Mouse (Mus musculus): ENCODE data around the gene Dera. TPM values are rescaled to one million over a fixed set of nuclear protein-coding genes. Genes with fewer than 3 reads are reported as not detected.

The Dera gene
- total RNA-seq, 2 experiments from 2014 or later = 14.4 to 16.2 TPM

DNA sequence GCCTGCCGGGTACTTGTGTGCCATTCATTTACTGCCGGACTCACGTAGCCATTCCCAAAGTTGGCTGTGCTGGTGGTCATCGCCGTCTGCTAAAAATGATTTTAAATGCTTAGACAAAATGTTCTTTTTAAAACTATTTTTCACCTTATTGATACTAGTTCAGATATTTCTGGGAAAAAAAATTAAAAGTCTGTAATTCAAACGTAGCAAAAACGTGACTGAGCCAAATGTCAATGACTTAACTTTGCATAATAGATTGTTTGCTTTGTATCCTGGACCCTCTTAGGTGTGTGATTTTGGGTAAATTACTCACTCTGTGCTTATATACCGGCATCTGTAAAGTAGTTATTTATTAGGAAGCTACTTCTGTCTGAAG is 499 bp downstream of the Dera start:
- no peak for DNase-seq
- intact Hi-C loops (cut with DNase I) = loop anchor here (5.0 kb wide), 1 partner anchor 297 kb away; no protein-coding TSS in a partner anchor

DNA sequence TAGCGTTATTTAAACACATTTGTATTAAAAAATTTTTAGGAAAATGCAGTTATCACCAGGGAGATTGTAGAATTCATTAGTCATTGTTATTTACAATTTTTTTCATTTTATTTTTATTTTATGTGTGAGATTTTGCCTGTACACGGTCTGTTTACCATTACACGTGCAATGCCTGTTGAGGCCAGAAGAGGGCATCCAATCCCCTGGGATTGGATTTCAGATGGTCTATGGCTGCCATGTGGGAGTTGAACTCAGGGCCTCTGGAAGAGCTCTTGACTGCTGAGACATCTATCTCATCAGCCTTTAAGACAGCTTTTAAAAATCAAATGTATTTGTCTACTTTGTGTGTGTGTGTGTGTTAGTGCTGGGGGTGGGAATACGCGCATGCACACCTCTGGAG is 2.0 kb downstream of the Dera start:
- DNase-seq = peak in 1 of 2 experiments; percentile 42
- intact Hi-C loops (cut with DNase I) = loop anchor here (1.0 to 5.0 kb wide), 2 partner anchors 296 to 398 kb away; no protein-coding TSS in a partner anchor

DNA sequence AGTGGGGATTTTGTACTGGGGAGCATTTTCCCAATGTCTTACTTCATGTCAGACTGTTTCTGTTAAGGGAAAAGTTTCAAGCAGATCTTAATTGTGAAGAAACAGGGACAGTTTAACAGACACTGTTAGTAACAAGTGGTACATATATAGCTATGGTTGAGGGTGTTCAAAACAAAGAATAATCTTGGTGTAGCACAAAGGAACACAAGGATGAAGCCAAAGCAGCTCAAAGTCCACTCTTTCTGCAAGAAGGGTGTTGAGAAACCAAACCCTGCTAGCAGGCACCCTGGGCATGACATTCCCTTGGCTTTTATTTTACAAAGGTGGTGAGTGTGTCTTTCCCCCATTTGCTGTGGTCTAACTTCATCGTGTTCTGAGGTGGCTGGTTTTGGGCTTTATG is 3.5 kb downstream of the Dera start:
- intact Hi-C loops (cut with DNase I) = loop anchor here (5.0 kb wide), 1 partner anchor 294 kb away; no protein-coding TSS in a partner anchor
- DNase-seq = no peak

DNA sequence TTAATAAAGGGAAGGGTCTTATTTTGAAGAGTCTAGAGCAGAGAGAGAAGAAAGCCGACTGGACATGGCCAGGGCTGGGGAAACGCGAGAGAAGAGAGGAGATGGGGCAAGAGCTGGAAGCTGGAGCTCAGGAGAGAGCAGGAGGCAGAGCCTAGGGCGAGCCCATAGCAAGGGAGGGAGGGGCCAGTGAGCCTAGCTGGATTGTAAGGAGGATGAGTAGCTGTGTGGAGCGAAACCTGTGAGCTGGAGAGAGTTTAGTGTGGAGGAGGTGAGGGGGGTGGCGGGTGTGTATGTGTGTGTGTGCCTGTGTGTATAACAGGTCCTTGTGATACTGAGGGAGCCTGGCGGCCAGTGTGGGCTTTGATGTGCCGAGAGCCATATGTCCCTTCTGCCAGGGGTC is 5.3 kb downstream of the Dera start:
- intact Hi-C loops (cut with DNase I) = loop anchor here (5.0 kb wide), 1 partner anchor 293 kb away; no protein-coding TSS in a partner anchor
- DNase-seq = no peak

DNA sequence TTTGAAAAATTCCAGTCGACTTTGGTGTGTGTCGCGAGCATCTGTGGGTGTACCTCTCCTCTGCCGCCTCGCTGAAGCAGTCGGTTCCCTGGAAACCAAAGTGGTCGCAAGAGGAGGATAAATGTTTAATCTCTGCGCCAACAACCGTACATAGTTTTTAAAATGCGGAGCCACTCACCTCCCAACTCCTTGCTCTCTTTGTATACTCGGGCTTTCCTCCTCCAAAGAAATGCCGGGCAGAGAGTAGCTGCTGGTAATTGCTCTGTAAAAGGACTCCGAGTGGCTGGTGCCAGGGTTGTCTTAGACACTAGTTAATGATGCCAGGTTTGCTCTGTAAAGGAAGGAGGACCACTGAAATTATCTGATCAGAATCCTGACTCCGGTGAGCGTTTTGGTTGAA is 6.6 kb downstream of the Dera start:
- DNase-seq = no peak
- intact Hi-C loops (cut with DNase I) = no loop called here

DNA sequence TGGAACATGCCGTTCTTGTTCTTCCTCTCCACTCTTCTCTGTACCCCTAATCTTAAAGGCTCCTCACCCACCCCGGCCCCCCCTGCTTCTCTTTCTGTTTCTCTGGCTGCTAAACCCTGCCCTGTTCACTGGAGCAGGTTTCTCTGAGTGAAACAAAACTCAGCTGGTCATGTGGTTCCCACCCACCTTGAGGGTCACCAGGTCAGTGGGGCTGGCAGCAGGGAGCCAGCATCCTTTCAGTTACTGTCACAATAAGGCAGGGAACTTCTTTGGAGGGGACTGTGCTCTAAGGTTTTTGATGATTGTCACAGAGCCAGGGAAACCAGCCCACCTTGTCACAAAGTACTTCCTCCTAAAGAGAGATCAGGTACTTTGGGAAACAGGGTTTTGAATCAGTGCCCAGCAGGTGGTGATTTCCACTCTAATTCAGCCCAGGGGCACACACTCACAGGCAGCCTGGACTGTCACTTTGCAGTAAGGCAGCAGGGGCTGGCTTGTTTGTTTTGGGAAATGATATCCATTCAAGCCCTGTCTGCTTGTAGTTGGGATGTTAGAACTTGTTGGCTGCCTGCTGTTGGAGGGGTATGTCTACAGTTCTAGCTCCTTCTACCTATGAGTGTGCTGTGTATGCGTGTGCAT is 10.3 kb downstream of the Dera start:
- intact Hi-C loops (cut with DNase I) = no loop called here
- no peak for DNase-seq

DNA sequence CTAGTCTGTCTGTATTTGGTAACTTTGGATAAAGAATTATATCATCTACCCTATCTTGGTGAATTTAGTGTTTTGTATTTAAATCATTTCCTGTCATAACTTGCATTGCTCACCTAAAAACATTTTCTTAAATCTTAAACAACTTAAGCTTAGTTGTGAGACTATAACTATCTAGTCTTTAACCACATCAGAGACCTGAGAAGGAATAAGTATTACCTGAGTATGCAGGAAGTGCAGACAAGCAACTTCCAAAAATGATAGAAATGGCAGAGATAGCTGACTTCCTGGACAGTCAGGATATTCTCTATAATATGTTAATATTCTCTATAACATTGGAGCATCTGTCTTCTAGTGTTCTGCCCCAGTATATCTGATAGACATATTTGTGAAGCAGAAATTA is 11.8 kb downstream of the Dera start:
- intact Hi-C loops (cut with DNase I) = no loop called here
- no peak for DNase-seq

DNA sequence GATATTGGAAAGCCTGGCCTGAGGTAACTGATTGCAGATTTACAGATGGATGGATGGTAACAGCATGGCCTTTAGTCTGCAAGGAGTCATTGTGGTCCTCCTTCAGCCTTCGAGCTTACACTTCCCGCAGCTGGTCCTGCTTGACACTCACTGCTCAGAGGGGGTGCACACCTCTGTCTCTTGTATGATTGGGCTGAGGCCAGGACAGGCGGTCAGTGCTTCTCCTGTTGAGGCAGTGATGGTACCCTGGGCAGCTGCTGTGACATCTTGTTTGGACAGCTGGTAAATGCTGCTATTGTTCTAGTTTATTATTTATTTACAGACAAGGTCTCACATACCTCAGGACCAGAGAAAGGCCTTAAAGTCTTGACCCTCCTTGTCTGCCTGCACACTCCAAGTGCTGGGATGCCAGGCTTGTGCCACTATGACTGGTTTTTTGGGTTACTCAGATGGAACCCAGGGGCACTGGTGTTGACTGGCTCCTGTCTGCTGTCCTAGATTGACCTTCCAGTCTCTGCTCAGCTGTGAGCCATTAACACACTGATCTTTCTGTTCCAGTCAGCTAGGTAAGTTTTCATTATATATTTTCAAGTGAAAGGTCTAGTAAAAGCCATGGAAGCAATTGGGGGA is 17.4 kb downstream of the Dera start:
- intact Hi-C loops (cut with DNase I) = no loop called here
- no peak for DNase-seq

DNA sequence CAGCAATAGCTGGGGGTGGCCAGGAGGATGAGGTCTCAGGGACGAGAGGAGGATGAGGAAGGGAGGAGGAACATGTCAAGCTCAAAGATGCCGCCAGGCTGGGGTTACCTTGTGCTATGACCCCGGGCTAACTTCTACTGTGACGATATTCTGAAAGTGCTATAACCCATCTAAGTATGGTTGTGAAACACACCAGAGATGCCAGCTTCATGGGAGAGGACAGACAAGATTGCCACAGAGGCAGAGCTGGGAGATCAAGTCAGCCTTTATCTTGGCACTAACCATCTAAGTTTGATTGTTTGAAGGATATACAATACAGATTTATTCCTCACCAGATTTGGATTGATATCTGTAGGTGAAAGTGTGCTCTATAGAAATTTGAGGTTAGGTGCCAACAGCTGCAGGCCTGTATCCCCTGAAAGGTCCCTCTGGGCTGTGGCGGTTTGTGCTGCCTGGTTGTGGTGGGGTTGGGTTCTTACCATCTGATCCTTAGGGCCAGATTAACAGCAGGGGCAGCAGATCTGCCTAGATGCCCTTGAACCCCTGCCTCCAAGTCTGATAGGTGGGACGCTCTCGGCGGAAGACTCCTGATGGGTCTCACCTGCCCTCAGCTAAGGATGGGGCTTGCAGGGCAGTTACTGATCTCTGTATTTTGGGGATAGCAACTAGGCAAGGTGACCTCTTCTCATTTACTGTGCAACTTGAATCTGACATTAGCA is 18.7 kb downstream of the Dera start:
- DNase-seq = no peak
- intact Hi-C loops (cut with DNase I) = no loop called here

DNA sequence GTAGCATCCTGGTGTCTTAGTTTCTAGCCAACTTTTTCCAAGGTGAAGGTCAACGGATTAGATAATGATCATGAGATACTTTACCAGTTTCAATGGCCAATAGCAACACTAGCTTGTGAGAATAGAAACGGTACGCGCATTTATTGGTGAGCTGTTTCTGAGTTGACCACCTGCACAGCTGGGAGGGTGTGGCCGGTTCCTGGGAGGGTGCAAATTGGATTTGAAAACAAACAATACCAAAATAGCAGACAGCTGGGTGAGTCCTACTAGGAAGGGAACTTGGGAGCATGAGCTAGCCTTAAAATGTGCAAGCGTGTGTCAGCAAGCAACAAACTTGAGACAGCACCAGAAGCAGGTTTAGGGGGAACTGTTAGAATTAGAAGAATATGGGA is 19.3 kb downstream of the Dera start:
- DNase-seq = no peak
- intact Hi-C loops (cut with DNase I) = no loop called here

DNA sequence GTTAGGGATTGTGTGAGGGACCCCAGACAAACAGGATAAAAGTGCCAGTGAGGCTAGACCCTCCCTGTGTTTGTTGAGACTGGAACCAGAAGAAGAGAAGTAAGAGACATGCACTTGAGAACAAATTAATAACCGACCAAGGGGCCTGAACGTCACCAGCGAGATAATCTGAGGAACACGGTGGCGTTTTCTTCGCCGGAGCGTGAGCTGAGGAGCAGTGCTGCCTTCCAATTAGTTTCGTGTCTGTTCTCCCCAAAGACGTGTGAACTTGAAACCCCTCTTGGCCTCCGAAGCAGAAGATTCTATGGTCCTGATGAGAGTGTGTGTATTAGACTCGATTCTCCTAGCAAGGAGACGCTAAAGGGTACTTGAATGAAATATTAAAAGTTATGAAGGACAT is 19.8 kb downstream of the Dera start:
- no peak for DNase-seq
- intact Hi-C loops (cut with DNase I) = no loop called here

DNA sequence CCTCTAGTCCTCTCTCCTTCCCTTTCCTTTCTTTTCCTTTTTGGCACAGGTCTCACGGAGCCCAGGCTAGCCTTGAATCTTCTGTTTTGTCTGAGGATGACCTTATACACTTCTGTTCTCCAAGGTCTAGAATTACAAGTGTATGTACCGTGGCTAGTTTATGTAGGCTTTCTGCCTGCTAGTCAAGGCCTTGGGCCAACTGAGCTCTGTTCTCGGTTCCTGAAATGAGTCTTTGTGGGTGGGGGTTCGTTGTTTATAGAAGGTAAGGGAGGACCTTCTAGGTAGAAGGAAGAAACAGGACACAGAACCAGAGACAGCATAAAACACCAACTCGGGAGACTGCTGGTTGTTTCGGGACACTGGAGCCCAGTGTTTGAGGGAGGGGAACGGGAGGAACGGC is 20.8 kb downstream of the Dera start:
- no peak for DNase-seq
- intact Hi-C loops (cut with DNase I) = no loop called here

DNA sequence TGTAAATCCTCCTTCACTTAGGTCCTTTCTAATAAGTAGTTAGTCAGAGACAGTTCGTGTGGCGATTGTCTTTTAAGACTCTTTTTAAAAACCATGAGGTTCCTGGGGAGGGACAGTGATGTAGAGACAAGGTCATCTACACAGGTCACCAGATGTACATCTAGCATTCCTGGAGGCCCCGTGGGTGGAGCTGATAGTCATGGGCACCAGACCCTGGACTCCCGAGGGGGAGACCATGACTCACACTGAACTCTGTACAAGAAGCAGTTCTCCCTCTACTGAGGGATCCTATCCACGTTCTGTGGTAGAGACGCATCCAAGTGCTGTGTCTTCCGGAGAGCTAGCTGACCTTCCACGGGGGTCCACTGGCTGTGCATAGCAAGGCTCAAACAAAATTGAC is 22.6 kb downstream of the Dera start:
- intact Hi-C loops (cut with DNase I) = no loop called here
- DNase-seq = no peak

DNA sequence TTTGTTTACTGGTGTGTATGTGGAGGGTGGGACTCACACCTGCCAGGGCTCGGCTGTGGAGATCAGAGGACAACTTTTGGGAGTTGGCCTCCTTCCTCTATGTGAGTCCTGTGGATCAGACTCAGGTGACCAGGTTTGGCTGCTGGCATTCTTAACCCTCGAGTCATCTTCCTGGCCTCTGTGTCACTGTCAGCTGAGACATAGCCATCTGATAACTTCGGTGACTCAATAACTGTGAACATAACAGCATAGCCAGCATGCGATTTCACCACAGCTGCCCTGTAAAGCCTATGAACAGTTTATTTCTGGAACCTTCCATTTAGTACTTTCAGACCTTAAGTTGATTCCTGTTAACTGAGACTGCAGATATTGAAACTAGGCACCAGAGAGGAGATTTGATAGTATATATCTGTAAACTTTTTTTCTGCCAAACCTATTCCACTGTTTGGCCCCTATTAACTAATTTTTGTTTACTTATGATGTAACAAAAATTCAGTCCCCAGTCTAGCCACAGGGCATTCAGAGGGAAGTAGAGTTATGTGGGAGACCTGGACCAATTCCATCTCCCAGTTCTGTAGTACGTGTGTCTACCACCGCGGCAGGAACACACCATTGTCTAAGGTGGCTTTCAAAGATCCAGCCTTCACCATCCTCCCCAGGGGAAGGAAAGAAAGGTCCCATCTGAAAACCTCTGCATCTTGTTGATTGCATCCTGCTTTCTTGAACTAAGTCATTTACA is 29.7 kb downstream of the Dera start:
- intact Hi-C loops (cut with DNase I) = no loop called here
- DNase-seq = no peak

DNA sequence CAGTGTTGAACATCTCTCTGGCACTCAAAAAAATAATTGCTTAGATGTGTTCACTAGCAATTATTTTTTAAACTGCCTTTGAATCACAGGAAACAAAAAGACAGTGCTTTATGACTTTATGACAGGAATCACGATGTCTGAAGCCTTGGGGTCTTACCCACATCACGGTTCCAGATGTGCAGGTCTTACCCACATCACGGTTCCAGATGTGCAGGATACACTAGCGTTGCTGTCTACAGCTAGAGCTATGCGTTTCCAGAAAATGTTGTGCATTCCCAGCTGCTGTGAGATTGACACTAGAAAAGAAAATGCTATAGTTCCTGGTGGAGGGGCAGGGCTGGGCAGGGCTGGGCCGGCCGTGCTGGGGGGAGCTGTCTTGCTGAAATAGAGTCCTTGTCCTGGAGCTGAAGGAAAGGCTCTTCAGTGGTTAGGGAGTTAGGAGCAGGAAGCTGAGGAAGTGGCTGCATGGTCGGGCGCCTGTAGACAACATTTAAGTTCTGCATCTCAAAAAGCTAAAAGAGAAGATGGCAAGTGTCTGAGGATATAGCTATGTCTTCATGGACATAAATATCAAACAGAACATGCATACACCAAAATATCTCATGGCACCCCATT is 34.7 kb downstream of the Dera start:
- intact Hi-C loops (cut with DNase I) = no loop called here
- DNase-seq = no peak

DNA sequence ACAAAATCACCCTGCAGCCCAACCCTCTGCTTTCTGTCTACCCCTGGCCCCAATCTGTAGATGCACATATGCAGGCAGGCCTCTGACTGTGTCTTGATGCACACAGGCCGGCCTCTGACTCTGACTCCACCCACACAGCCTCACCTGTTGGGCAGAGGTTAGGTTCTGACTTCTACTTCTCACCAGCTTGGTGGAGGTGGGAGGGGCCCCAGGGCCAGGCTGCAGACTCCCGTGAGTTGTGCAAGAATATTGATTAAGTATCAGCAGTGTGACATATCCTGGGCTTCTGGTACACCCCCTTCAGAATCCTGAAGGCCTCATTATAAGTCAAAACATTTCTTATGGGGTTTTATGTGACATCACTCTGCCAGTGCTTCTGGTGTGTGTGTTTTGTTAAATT is 35.3 kb downstream of the Dera start:
- DNase-seq = no peak
- intact Hi-C loops (cut with DNase I) = no loop called here

DNA sequence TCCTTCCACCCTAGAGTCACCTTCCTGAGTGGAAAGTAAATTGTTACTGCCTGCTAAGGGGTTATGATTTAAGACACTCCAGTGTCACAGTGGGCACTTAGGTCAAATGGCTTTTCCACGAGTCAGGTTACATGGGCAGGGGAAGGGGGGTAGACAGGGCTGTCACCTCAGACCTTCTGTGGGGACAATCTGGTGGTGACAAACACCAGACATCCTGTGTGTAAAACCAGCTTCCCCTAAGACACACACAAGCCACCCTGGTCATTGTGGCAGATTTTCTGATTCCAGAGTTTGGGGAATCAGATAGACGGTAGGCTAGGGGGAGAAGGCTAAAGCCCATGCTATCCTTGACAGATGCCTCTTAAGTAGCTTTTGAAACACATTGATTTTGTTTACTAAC is 41.1 kb downstream of the Dera start:
- intact Hi-C loops (cut with DNase I) = no loop called here
- no peak for DNase-seq

DNA sequence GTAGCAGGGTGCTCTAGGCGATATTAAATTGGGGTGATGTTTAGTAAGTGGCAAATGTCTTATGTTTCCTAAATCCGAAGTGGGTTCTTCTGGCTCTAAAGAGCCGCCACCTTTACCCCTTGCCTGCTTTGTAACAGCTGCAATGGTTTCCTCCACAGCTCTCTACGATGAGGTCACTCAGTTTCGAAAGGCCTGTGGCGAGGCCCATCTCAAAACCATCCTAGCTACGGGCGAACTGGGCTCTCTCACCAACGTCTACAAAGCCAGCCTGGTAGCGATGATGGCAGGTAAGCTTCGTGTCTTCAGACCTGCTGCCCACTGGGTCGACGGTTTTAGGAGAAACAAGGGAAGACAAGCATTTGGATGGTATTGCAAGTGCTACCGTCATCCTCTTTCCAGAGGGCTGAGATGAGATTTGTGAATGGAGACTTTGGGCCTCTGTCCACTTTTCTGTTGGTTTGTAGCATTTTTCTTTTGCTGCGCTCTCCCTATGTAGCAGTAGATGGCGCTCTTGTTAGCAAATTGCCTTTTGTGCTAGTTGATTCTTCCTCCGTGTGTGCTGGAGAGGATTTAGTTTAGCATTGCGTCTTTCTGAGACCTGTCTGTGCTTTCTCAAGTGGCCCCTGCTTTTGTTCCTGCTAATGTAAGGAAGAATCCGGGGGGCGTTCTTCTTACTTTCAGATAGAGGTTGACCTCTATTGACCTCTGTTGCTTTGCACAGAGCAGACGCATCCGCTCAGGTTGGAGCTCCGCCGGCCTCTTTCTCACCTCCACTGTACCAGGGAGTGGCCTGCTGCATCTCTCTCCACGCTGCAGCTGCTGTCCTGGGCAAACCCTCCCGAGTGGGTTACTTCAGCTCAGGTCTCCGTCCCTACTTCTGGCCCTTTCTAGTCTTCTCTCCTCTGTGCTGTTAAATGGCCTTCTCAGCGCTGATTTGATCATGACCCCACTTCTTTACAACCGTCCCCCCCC is 42.5 kb downstream of the Dera start:
- peak; percentile 14 to 31 for DNase-seq
- intact Hi-C loops (cut with DNase I) = loop anchor here (2.0 kb wide), 1 partner anchor 356 kb away; no protein-coding TSS in a partner anchor

DNA sequence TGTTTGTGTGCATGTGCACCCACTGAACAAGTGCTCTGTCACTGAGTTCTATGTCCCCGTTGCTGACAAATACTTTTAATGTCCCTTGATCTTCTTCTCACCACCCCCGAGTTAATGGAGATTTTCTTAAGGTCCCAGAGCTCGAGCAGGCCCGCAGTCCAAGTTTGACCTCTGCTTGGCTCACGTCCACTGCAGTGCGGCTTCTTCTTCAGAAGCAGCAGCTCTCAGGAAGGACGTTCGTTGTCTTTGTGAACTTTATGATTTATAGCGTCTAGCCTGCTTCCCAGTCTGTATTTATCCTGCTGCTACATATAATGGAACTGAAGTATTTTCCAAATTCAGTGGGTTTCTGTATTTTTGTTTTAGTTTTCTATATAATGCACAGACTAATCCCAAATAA is 44.9 kb downstream of the Dera start:
- intact Hi-C loops (cut with DNase I) = no loop called here
- no peak for DNase-seq
